Mouse (Mus musculus) left cerebral cortex, adult 18-20 months (tissue): ENCODE data around the gene Trp53. TPM values are rescaled to one million over a fixed set of nuclear protein-coding genes. Genes with fewer than 3 reads are reported as not detected.
"Not testable (repeated sequence)": the region's sequence is repeated elsewhere in the genome, so short reads cannot be mapped to it uniquely, and the experiment has no call there.

Experiments used
- DNase-seq, 2 experiments: peaks; one replicate each; pipeline ENCODE4 v3.0.0; 2021 to 2022; ENCODE audit warnings: low spot score in 2 of 2, mixed read lengths in 1 of 2
- microRNA-seq, 2 experiments: library from miRNA; unstranded; fragments of <30 nt; microRNA quantifications; one replicate each; pipeline ENCODE4 v1.2.0; 2021
- total RNA-seq, 2 experiments: library from RNA; stranded (reverse); gene quantifications; 2 replicates each; pipeline ENCODE4 v1.2.3; 2021

Gene Trp53
- total RNA-seq, 2 experiments from 2014 or later: 22.9 to 25.9 TPM

DNA sequence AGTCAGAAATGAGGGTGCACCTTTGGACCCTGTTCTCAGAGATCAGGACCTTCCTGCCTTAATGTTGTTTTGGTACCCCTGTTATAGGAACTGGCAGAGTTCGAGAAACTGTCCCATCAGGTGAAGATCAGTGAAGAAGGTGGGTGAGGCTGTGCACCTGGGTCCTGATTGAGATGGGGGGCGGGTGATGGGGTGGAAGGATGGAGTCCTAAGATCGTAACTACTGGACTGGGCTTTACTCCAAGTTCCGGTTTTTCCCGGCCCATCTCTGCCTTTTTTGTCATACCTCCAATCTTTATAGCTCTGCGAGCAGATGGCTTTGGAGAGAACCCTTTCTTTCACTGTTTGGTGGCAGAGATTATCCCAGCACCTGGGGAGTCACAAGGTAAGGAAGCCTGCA, 42.2 kb downstream of the Trp53 start:
- no peak for DNase-seq

DNA sequence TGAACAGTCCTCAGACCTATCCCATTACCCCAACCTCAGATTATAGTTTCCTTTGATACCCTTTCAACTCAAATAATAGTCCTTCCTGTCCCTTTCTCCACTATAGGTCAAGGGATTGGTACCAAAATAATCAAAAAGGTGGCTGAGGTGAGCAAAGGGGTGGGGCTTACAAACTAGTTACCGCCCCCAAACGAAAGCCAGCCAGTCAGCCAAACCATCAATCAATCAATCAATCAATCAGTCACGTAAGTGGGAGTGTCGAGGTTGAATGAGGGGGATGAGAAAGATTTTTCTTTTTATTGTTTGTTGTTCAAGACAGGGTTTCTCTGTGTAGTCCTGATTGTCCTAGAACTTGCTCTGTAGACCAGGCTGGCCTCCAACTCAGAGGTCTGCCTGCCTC, 42.8 kb downstream of the Trp53 start:
- DNase-seq: no peak

DNA sequence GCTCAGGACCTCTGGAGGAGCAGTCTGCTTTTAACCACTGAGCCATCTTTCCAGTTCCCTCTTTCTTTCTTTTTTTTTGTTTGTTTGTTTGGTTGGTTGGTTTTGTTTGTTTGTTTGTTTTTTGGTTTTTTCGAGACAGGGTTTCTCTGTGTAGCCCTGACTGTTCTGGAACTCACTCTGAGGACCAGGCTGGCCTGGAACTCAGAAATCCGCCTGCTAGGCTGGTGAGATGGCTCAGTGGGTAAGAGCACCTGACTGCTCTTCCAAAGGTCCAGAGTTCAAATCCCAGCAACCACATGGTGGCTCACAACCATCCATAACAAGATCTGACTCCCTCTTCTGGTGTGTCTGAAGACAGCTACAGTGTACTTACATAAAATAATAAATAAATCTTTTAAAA, 44.2 kb downstream of the Trp53 start:
- DNase-seq: not testable (repeated sequence)

DNA sequence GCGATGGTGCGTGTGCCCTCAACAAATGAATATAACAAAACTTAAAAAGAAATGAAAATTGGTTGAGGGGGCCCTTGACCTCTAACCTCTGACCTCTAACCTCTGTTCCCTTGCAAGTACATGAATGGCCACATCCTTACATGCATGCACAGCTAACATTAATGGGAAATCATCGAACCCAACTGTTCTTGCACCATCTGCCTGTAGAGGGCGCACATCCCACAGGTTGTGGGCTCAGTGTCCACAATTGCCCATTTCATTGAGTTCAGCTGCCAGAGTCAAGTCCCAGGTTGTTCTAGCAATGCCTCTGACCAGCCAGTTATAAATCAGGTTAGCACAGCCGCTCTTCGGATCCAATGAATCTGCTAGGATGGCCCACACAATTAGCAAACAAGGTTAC, 48.1 kb downstream of the Trp53 start:
- peak; percentile 70 to 81 for DNase-seq

DNA sequence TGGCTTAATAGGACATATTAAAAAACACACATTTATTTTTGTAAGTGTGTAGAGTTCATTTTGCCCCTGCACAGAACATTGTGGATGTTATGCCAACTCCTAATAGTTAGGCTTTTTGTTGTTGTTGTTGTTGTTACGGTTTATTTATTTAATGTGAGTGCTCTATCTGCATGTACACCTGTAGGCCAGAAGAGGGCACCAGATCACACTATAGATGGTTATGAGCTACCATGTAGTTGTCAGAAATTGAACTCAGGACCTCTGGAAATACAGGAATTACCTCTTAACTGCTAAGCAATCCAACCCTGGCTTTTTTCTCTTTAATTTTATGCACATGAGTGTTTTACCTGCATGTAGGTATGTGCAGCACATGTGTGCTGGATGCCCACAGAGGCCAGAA, 49.6 kb downstream of the Trp53 start:
- no peak for DNase-seq

DNA sequence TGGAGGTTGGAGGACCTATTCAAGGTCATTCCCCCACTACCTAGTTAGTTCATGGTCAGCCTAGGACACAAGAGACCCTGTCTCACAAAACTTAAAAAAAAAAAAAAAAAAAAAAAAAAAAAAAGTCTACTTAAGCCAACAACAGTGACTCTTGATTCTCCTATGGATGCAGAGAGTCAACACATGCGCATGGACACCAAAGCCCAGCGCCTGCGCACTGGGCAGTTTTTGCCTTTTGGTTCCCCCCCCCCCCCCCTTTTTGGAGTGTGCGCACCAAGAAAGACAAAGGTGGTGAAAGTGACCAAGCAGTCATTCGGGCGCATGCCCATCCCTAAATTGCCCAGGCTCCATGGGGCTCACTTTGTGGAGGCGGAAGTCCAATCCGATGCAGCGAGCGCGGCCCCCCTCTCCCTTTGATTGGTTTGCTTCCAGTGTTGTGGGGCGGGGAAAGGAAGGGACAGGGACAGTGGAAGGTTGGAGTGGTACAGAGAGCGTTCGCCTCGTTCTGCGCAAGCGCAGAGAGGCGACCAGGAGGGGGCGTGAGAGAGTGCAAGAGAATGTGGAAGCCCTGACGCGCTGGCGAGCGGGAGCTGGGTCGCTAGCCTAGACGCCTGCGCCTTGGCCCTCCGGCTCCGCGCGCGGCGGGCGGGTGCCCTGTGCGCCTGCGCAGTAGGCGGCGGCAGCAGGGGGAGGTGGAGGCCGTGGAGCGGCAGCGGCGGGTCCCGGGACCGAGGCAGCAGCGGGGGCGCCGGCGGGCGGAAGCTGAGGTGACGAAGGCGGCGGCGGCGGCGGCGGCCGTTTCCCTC, 52.3 kb downstream of the Trp53 start, which contains the start of gene Fxr2:
Fxr2 (plus strand) TSS at position 707 of the 806 bp plus-strand sequence.
- peak; percentile 100 for DNase-seq

DNA sequence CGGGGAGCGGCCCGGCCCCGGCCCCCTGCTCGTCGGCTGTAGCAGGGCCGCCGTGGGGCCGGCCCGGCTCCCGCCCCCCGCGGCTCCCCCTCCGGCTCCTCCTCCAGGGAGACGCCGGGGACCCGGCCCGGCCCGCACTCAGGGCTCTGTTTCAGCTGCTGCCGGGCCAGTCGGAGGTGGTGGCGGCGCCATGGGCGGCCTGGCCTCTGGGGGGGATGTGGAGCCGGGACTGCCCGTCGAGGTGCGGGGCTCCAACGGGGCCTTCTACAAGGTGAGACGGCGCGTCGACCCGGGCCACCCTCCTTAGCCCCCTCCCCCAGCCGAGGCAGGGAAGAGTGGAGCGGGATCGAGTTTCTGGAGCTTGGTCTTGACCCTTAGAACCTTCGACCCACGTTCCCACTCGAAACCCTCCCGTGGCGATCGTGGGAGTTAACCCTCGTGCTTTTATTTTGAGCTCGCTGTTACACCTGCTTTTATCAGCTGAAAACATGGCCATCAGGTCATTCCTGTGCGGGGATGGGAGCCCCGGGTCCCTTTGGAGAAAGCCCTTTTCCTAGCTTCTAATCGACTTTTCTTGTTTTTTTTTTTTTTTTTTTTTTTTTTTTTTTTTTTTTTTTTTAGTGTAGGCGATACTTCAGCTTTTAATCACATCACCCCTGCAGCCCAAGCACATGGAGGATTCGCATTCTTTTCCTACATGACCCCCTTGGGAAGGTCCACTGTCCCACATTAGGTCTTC, 53.1 kb downstream of the Trp53 start:
- DNase-seq: no peak

DNA sequence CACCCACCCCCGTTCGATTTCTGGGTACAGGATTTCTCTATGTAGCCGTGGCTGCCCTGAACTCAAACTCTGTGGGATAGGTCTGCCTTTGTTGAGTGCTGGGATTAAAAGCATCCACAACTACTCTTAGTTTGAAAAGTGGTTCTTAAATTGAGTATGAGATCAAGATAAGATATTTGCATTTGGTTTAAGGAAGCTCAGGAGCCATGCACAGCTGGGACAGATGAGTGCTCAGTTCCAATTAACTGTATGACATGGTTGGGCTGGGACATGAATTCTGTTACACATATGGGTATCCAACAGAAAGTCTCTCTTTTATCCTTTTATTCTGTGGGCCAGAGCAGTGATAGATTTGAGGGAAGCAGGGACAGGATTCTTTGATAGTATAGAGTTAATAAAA, 55.3 kb downstream of the Trp53 start:
- no peak for DNase-seq

Small RNAs within 50 kb of the gene (microRNA-seq; reads per million reads assigned to microRNA genes)
- 0 reads per million in 2 experiments for gene Mir467f

Other genes with a start within 250 kb of the Trp53 start
- 100 to 1,000 TPM; 186 to 190 TPM for gene Rnf227, start 239.9 kb upstream of the Trp53 start, total RNA-seq
- gene Chd3, start 211.0 kb upstream of the Trp53 start, total RNA-seq: 100 to 1,000 TPM; 346 to 387 TPM
- 100 to 1,000 TPM; 117 to 120 TPM for gene Naa38, start 184.9 kb upstream of the Trp53 start, total RNA-seq
- gene Cyb5d1, start 184.7 kb upstream of the Trp53 start, total RNA-seq: 10 to 100 TPM; 42.7 to 48.1 TPM
- gene Tmem88, start 182.1 kb upstream of the Trp53 start, total RNA-seq: 1 to 10 TPM; 3.4 to 3.7 TPM
- 10 to 100 TPM; 28.2 to 32.2 TPM for gene Kdm6b, start 166.7 kb upstream of the Trp53 start, total RNA-seq
- 1 to 10 TPM; 2.2 to 3.7 TPM for gene Dnah2, start 31.2 kb upstream of the Trp53 start, total RNA-seq
- 10 to 100 TPM; 51.9 to 65.6 TPM for gene Efnb3, start 20.2 kb upstream of the Trp53 start, total RNA-seq
- gene Wrap53, start 104 bp upstream of the Trp53 start, total RNA-seq: 10 to 100 TPM in 1 of 2 experiments, 1 to 10 TPM in 1; 9.2 to 10.7 TPM
- 100 to 1,000 TPM; 392 to 424 TPM for gene Atp1b2, start 25.6 kb downstream of the Trp53 start, total RNA-seq
- not detected for gene Shbg, start 37.5 kb downstream of the Trp53 start, total RNA-seq
- gene Sat2, start 41.7 kb downstream of the Trp53 start, total RNA-seq: 1 to 10 TPM; 8.5 to 9.5 TPM
- 100 to 1,000 TPM; 148 TPM for gene Fxr2, start 52.6 kb downstream of the Trp53 start, total RNA-seq
- not detected for gene Sox15, start 75.0 kb downstream of the Trp53 start, total RNA-seq
- 10 to 100 TPM; 47.5 to 58.2 TPM for gene Mpdu1, start 82.3 kb downstream of the Trp53 start, total RNA-seq
- 10 to 100 TPM; 15.1 to 15.5 TPM for gene Cd68, start 85.8 kb downstream of the Trp53 start, total RNA-seq
- gene Eif4a1, start 92.1 kb downstream of the Trp53 start, total RNA-seq: 100 to 1,000 TPM; 289 to 295 TPM
- 10 to 100 TPM; 91.4 to 98.7 TPM for gene Senp3, start 101.7 kb downstream of the Trp53 start, total RNA-seq
- 1 to 10 TPM; 1.6 to 2.9 TPM for gene Tnfsf13, start 105.4 kb downstream of the Trp53 start, total RNA-seq
- 10 to 100 TPM; 11.5 to 12.1 TPM for gene Tnfsf12, start 115.5 kb downstream of the Trp53 start, total RNA-seq
- gene Tnfsfm13, start 115.7 kb downstream of the Trp53 start, total RNA-seq: 1 to 10 TPM; 1.7 to 4.1 TPM
- 10 to 100 TPM; 44.2 to 46.2 TPM for gene Polr2a, start 178.3 kb downstream of the Trp53 start, total RNA-seq
- not detected for gene Slc35g3, start 181.6 kb downstream of the Trp53 start, total RNA-seq
- 100 to 1,000 TPM; 146 to 156 TPM for gene Zbtb4, start 185.6 kb downstream of the Trp53 start, total RNA-seq
- gene Chrnb1, start 215.6 kb downstream of the Trp53 start, total RNA-seq: 1 to 10 TPM; 1.2 TPM
- gene Fgf11, start 221.5 kb downstream of the Trp53 start, total RNA-seq: 10 to 100 TPM; 17.1 to 18.5 TPM
- under 1 TPM in 1 of 2 experiments, not detected in 1; 0.26 TPM for gene Tmem102, start 225.3 kb downstream of the Trp53 start, total RNA-seq
- not detected for gene Gm39566, start 234.9 kb downstream of the Trp53 start, total RNA-seq
- gene Spem2, start 238.1 kb downstream of the Trp53 start, total RNA-seq: not detected
- not detected for gene Spem1, start 241.8 kb downstream of the Trp53 start, total RNA-seq